Mouse (Mus musculus) liver, embryonic 11.5 days (tissue): ENCODE measurements around the gene 6820408C15Rik. TPM values are rescaled to one million over a fixed set of nuclear protein-coding genes. Genes with fewer than 3 reads are reported as not detected.

Source experiments
- ATAC-seq: fragments of 200-750 bp; cut with Nextera tagmentation; replicated peaks from 2 replicates; pipeline ENCODE4 v1.8.0; 2017; ENCODE audit warnings: moderate number of reproducible peaks, mild to moderate bottlenecking, moderate TSS enrichment, moderate library complexity; ENCODE audit not compliant: low FRiP score
- DNase-seq: peaks from one replicate; pipeline ENCODE4 v3.0.0-alpha.2; 2017; ENCODE audit warnings: low spot score
- H3K27ac ChIP-seq: fragments of 300-500 bp; sonication (generic); 2 replicates; pipeline ENCODE4 v1.5.1; 2014; ENCODE audit warnings: mild to moderate bottlenecking, low read depth, low read length, control low read depth
- H3K27me3 ChIP-seq: fragments of 300-500 bp; sonication (generic); replicated peaks from 2 replicates; pipeline ENCODE4 v1.6.1; 2014; ENCODE audit warnings: low read length, mixed read lengths; ENCODE audit not compliant: control insufficient read depth, insufficient read depth
- H3K36me3 ChIP-seq: fragments of 300-500 bp; sonication (generic); 2 replicates; pipeline ENCODE4 v1.6.1; 2014; ENCODE audit warnings: mild to moderate bottlenecking, low read length, moderate library complexity, mixed read lengths; ENCODE audit not compliant: control insufficient read depth, insufficient read depth
- H3K4me1 ChIP-seq: fragments of 300-500 bp; sonication (generic); replicated peaks from 2 replicates; pipeline ENCODE4 v1.6.1; 2014; ENCODE audit warnings: low read length, mixed read lengths; ENCODE audit not compliant: control insufficient read depth, insufficient read depth
- H3K4me2 ChIP-seq: fragments of 300-500 bp; sonication (generic); 2 replicates; pipeline ENCODE4 v1.6.1; 2014; ENCODE audit warnings: mild to moderate bottlenecking, control low read depth, moderate library complexity
- H3K4me3 ChIP-seq: fragments of 300-500 bp; sonication (generic); 2 replicates; pipeline ENCODE4 v1.5.1; 2014; ENCODE audit warnings: low read depth, low read length, control low read depth
- H3K9ac ChIP-seq: fragments of 300-500 bp; sonication (generic); 2 replicates; pipeline ENCODE4 v1.6.1; 2014; ENCODE audit warnings: low read depth, low read length, control low read depth
- H3K9me3 ChIP-seq: fragments of 300-500 bp; sonication (generic); 2 replicates; pipeline ENCODE4 v1.6.1; 2016; ENCODE audit warnings: low read length, inconsistent platforms, mixed read lengths; ENCODE audit not compliant: control insufficient read depth
- whole genome bisulfite sequencing: fragments of 180-500 bp; shearing (Covaris S2); extraction: QIAGEN DNeasy Blood & Tissue Kit; methylation state at CpG from one replicate; pipeline ENCODE4 v1.1.7; 2014; 5-methylcytosine and 5-hydroxymethylcytosine counted together
- polyA plus RNA-seq: library from polyadenylated mRNA; unstranded; fragments of >200 nt; fragmentation: Nextera tagmentation; extraction: Ambion mirVana; gene quantifications from 2 replicates; pipeline ENCODE4 v1.2.1, GENCODE M21; 2014

6820408C15Rik gene
- polyA plus RNA-seq, result 0.31 and 1.1 TPM in 2 replicates

GRCm38 (mm10) chr2:152415287-152415686, at the start of gene 6820408C15Rik:
Gene 6820408C15Rik (plus strand): TSS chr2:152415587.
- 28% methylated on average over 4 of the region's 4 CpGs for WGBS
- Histone ChIP-seq H3K36me3 (peaks cover 4% of the 10 kb centered on the region; the same call in 1 of the 2 replicates), H3K9me3 (peaks cover 6% of the 10 kb centered on the region; the same call in 1 of the 2 replicates), H3K4me1 (peaks cover 24% of the 10 kb centered on the region), H3K4me2 (peak within 1 kb of the TSS; percentile 92), H3K9ac (peak within 1 kb of the TSS; percentile 99), H3K27ac (peak within 1 kb of the TSS; percentile 96), H3K4me3 (peak within 1 kb of the TSS; percentile 86), H3K27me3 (no peaks in the 10 kb centered on the region)
- ATAC-seq (0 out of 2 replicates have a peak, but pooled peaks have one; percentile 0), DNase-seq (no peak)

GRCm38 (mm10) chr2:152367917-152368316, 47.5 kb upstream of the 6820408C15Rik start:
- no peak for ATAC-seq
- WGBS, result 73% methylated on average over 5 of the region's 5 CpGs

GRCm38 (mm10) chr2:152368532-152369140, 46.8 kb upstream of the 6820408C15Rik start:
- H3K4me3 ChIP-seq, result no peak overlapping the region
- no peaks in the 10 kb centered on the region; the same call in 1 of the 2 replicates for H3K27me3 ChIP-seq
- 0 out of 2 replicates have a peak overlapping the region, but pooled peaks have one; percentile 28 for H3K4me2 ChIP-seq
- WGBS, result 27% methylated on average over 14 of the region's 14 CpGs
- no peak for ATAC-seq
- H3K4me1 ChIP-seq, result peaks cover under 1% of the 10 kb centered on the region; the same call in 1 of the 2 replicates
- no peaks in the 10 kb centered on the region for H3K9me3 ChIP-seq
- DNase-seq, result peak; percentile 45
- no peaks in the 10 kb centered on the region for H3K36me3 ChIP-seq
- H3K27ac ChIP-seq, result no peak overlapping the region
- H3K9ac ChIP-seq, result no peak overlapping the region

More at GRCm38 (mm10) chr2:152367917-152368316, 47.5 kb upstream of the 6820408C15Rik start:
- no peak overlapping the region for H3K9ac ChIP-seq
- no peaks in the 10 kb centered on the region for H3K36me3 ChIP-seq
- peaks cover 4% of the 10 kb centered on the region; the same call in 1 of the 2 replicates for H3K4me1 ChIP-seq
- no peaks in the 10 kb centered on the region; the same call in 1 of the 2 replicates for H3K27me3 ChIP-seq
- no peak overlapping the region for H3K27ac ChIP-seq
- DNase-seq, result no peak
- H3K4me3 ChIP-seq, result no peak overlapping the region
- H3K9me3 ChIP-seq, result no peaks in the 10 kb centered on the region
- H3K4me2 ChIP-seq, result no peak overlapping the region

- ATAC-seq (no peak), DNase-seq (no peak)
- Histone ChIP-seq H3K9me3 (no peaks in the 10 kb centered on the region), H3K4me2 (no peak overlapping the region), H3K4me3 (no peak overlapping the region), H3K27ac (no peak overlapping the region), H3K9ac (no peak overlapping the region), H3K36me3 (no peaks in the 10 kb centered on the region), H3K27me3 (peaks cover 34% of the 10 kb centered on the region), H3K4me1 (no peaks in the 10 kb centered on the region)
- WGBS, result 70% methylated on average over 7 of the region's 7 CpGs
Observed at GRCm38 (mm10) chr2:152372104-152372503, 43.3 kb upstream of the 6820408C15Rik start.

- ATAC-seq, result no peak
- H3K4me3 ChIP-seq, result no peak overlapping the region
- peaks cover 39% of the 10 kb centered on the region for H3K27me3 ChIP-seq
- no peaks in the 10 kb centered on the region for H3K9me3 ChIP-seq
- H3K9ac ChIP-seq, result no peak overlapping the region
- WGBS, result 53% methylated on average over 4 of the region's 4 CpGs
- H3K27ac ChIP-seq, result no peak overlapping the region
- no peaks in the 10 kb centered on the region for H3K36me3 ChIP-seq
- no peaks in the 10 kb centered on the region for H3K4me1 ChIP-seq
- DNase-seq, result no peak
- no peak overlapping the region for H3K4me2 ChIP-seq
Observed at GRCm38 (mm10) chr2:152372661-152373060, 42.7 kb upstream of the 6820408C15Rik start.

GRCm38 (mm10) chr2:152373547-152373946, 41.8 kb upstream of the 6820408C15Rik start:
- 72% methylated on average over 9 of the region's 9 CpGs for WGBS
- H3K9me3 ChIP-seq, result no peaks in the 10 kb centered on the region
- H3K4me3 ChIP-seq, result no peak overlapping the region
- peaks cover 40% of the 10 kb centered on the region for H3K27me3 ChIP-seq
- no peak overlapping the region for H3K27ac ChIP-seq
- H3K36me3 ChIP-seq, result no peaks in the 10 kb centered on the region
- no peak for ATAC-seq
- H3K4me2 ChIP-seq, result no peak overlapping the region
- H3K9ac ChIP-seq, result no peak overlapping the region
- no peaks in the 10 kb centered on the region for H3K4me1 ChIP-seq
- no peak for DNase-seq

- Histone ChIP-seq H3K27ac (no peak overlapping the region), H3K4me2 (peak overlapping the region; percentile 25; the same call in 1 of the 2 replicates), H3K9me3 (no peaks in the 10 kb centered on the region), H3K4me3 (no peak overlapping the region), H3K36me3 (no peaks in the 10 kb centered on the region), H3K9ac (no peak overlapping the region), H3K27me3 (peaks cover 40% of the 10 kb centered on the region), H3K4me1 (no peaks in the 10 kb centered on the region)
- WGBS, result 10% methylated on average over 21 of the region's 21 CpGs
- no peak for ATAC-seq
- no peak for DNase-seq
Observed at GRCm38 (mm10) chr2:152375652-152376344, 39.6 kb upstream of the 6820408C15Rik start.

- 3% methylated on average over 16 of the region's 16 CpGs for WGBS
- Histone ChIP-seq H3K27me3 (peaks cover 40% of the 10 kb centered on the region), H3K4me1 (no peaks in the 10 kb centered on the region), H3K36me3 (no peaks in the 10 kb centered on the region), H3K9me3 (no peaks in the 10 kb centered on the region), H3K9ac (no peak within 1 kb of the TSS), H3K27ac (no peak within 1 kb of the TSS), H3K4me3 (no peak within 1 kb of the TSS), H3K4me2 (peak within 1 kb of the TSS; percentile 25)
- no peak for DNase-seq
- no peak for ATAC-seq
Observed at GRCm38 (mm10) chr2:152376345-152376741, 39.0 kb upstream of the 6820408C15Rik start, which contains the start of gene Nrsn2. Gene Nrsn2 (minus strand): TSS chr2:152376638.
